Mouse (Mus musculus) liver, embryonic 13.5 days (tissue): ENCODE measurements around the gene Mog. TPM values are rescaled to one million over a fixed set of nuclear protein-coding genes. Genes with fewer than 3 reads are reported as not detected.

Experiments
- ATAC-seq: fragments of 200-750 bp; cut with Nextera tagmentation; 2 replicates; pipeline ENCODE4 v1.8.0; 2017; ENCODE audit warnings: low read depth, mild to moderate bottlenecking, moderate number of reproducible peaks, moderate library complexity
- DNase-seq: peaks from one replicate; pipeline ENCODE4 v3.0.0; 2022
- H3K27ac ChIP-seq: fragments of 300-500 bp; sonication (generic); 2 replicates; pipeline ENCODE4 v1.5.1; 2015; ENCODE audit warnings: moderate library complexity, mild to moderate bottlenecking, inconsistent platforms
- H3K27me3 ChIP-seq: fragments of 300-500 bp; sonication (generic); 2 replicates; pipeline ENCODE4 v1.6.1; 2015; ENCODE audit warnings: mild to moderate bottlenecking, inconsistent platforms
- H3K36me3 ChIP-seq: fragments of 300-500 bp; sonication (generic); 2 replicates; pipeline ENCODE4 v1.6.1; 2015; ENCODE audit warnings: mild to moderate bottlenecking, inconsistent platforms
- H3K4me1 ChIP-seq: fragments of 300-500 bp; sonication (generic); replicated peaks from 2 replicates; pipeline ENCODE4 v1.6.1; 2015; ENCODE audit warnings: inconsistent platforms
- H3K4me2 ChIP-seq: fragments of 300-500 bp; sonication (generic); 2 replicates; pipeline ENCODE4 v1.6.1; 2015; ENCODE audit warnings: inconsistent platforms, mild to moderate bottlenecking, moderate library complexity
- H3K4me3 ChIP-seq: fragments of 300-500 bp; sonication (generic); replicated peaks from 2 replicates; pipeline ENCODE4 v1.5.1; 2015; ENCODE audit warnings: mild to moderate bottlenecking, inconsistent platforms
- H3K9ac ChIP-seq: fragments of 300-500 bp; sonication (generic); 2 replicates; pipeline ENCODE4 v1.6.1; 2015; ENCODE audit warnings: mild to moderate bottlenecking, inconsistent platforms
- H3K9me3 ChIP-seq: fragments of 300-500 bp; sonication (generic); replicated peaks from 2 replicates; pipeline ENCODE4 v1.6.1; 2016; ENCODE audit warnings: inconsistent platforms
- WGBS: fragments of 180-500 bp; shearing (Covaris S2); methylation state at CpG from one replicate; pipeline ENCODE4 v1.1.7; 2015; ENCODE audit not compliant: insufficient replicate concordance; 5-methylcytosine and 5-hydroxymethylcytosine counted together
- polyA plus RNA-seq: library from polyadenylated mRNA; unstranded; fragments of >200 nt; fragmentation: Nextera tagmentation; extraction: Ambion mirVana; gene quantifications from 2 replicates; pipeline ENCODE4 v1.2.1, GENCODE M21; 2015

The Mog gene
- polyA plus RNA-seq, result not detected in 2 replicates

DNA sequence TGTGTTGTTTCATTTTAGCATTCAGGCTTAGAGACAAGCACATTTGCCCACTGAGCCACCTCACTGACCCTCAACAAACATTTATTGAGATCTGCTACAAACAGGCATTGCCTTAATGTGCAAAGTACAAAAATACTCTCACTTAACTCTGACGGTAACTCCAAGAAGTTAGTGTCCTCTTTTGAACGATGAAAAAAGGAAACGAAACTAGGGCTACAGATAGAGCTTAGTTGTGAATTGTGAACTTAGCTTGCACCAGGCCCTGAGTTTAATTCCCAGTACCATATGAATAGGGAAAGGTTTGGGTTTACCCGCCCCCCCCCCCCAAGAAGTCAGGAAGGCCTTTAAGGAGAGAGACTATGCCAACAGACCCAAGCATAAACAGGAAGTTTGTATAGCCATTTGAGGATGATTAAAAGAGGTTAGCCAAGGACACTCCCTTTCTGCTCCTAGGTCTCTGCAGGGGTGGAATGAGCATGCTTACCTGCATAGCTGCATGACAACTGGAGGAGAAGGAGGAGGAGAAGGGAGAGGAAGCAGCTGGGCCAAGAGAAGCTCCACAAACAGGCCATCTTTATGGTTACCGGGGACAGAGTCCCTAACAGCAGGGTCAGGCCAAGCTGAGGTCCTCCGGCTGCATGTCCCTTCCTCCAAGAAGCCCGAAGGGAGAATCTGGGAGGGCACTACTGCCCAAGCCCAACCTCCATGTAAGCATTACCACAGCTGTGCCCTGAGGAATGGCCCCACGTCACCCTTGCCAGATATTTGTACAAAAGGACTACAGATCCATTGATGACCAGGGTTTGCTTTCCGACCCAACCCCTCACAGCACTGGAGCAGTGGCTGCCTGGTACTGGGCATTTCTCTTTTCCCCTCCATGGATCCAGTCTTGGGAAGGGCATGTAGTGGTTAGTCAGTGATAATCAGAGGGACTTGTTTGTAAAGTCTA, at the start of gene Mog:
Gene Mog, minus strand, starts transcription at position 771 of the 949 bp plus-strand sequence.
- Histone ChIP-seq H3K9me3 (no peaks in the 10 kb centered on the region), H3K27me3 (no peaks in the 10 kb centered on the region), H3K4me2 (no peak within 1 kb of the TSS), H3K4me3 (no peak within 1 kb of the TSS), H3K4me1 (no peaks in the 10 kb centered on the region), H3K27ac (no peak within 1 kb of the TSS), H3K9ac (no peak within 1 kb of the TSS), H3K36me3 (no peaks in the 10 kb centered on the region)
- ATAC-seq, result no peak
- WGBS, result 56% methylated on average over 9 of the region's 9 CpGs
- DNase-seq, result no peak

DNA sequence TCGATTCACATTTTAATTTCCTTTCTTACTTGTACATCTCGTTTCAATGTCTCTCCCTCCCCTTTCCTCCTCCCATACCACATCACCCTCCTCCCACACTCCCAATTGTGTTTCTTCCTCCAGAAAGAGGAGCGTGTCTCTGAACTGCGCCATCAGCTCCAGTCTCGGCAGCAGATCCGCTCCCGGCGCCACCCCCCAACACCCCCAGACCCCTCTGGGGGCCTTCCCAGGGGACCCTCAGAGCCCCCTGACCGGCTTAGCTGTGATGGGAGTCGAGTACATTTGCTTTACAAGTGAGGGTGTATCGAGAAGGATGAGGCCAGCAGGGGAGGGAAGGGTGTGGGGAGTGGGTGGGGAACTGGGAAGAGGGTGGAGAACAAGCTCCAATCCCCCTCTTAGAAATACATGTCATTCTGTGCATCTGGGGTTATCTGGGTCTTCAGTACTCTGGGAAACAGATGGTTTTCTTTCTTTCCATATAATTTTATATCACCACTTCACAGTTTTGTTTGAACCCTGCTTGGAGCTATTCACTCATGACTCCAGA, 49.6 kb upstream of the Mog start:
- 57% methylated on average over 11 of the region's 11 CpGs for WGBS
- no peak overlapping the region for H3K27ac ChIP-seq

GRCm38 (mm10) chr17:37072080-37072729, 49.0 kb upstream of the Mog start:
- no peak overlapping the region for H3K9ac ChIP-seq
- H3K27ac ChIP-seq, result no peak overlapping the region
- ATAC-seq (no peak), DNase-seq (no peak)
- H3K4me2 ChIP-seq, result no peak overlapping the region
- H3K36me3 ChIP-seq, result no peaks in the 10 kb centered on the region
- 63% methylated on average over 12 of the region's 12 CpGs for WGBS
- no peaks in the 10 kb centered on the region for H3K9me3 ChIP-seq
- H3K27me3 ChIP-seq, result no peaks in the 10 kb centered on the region
- no peak overlapping the region for H3K4me3 ChIP-seq
- H3K4me1 ChIP-seq, result no peaks in the 10 kb centered on the region

More for the DNA sequence above, 49.6 kb upstream of the Mog start:
- no peak for ATAC-seq
- Histone ChIP-seq H3K27me3 (no peaks in the 10 kb centered on the region), H3K4me1 (no peaks in the 10 kb centered on the region), H3K4me3 (no peak overlapping the region), H3K4me2 (no peak overlapping the region), H3K9ac (no peak overlapping the region), H3K36me3 (no peaks in the 10 kb centered on the region), H3K9me3 (no peaks in the 10 kb centered on the region)
- DNase-seq, result no peak

DNA sequence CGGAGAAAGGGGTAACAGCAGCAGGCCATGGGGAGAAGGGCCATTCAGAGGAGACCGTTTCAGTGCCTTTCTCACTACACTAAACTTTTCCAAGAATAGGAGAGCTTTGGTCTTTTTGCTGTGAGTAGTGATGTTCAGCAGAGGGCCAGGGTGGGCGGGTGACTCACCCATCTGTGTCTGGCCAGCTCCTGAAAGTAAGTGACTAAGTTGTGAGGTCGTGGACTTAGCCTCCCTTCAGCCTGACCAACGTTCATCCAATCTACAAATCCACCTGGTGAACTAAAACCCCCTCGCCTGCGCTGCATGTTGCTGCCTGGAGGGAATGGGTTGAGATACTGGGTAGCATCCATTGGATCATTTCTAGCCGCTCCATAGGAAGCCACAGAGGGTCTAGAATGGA, 46.9 kb upstream of the Mog start:
- H3K9ac ChIP-seq, result no peak overlapping the region
- H3K9me3 ChIP-seq, result no peaks in the 10 kb centered on the region
- no peak for DNase-seq
- H3K36me3 ChIP-seq, result no peaks in the 10 kb centered on the region
- WGBS, result 58% methylated on average over 8 of the region's 8 CpGs
- no peak overlapping the region for H3K27ac ChIP-seq
- no peak for ATAC-seq
- no peaks in the 10 kb centered on the region for H3K27me3 ChIP-seq
- H3K4me2 ChIP-seq, result no peak overlapping the region
- no peak overlapping the region for H3K4me3 ChIP-seq
- no peaks in the 10 kb centered on the region for H3K4me1 ChIP-seq

- no peak for ATAC-seq
- H3K9me3 ChIP-seq, result no peaks in the 10 kb centered on the region
- WGBS, result 59% methylated on average over 1 of the region's 1 CpGs
- no peak overlapping the region for H3K4me3 ChIP-seq
- no peaks in the 10 kb centered on the region for H3K4me1 ChIP-seq
- H3K4me2 ChIP-seq, result no peak overlapping the region
- H3K27ac ChIP-seq, result no peak overlapping the region
- H3K36me3 ChIP-seq, result no peaks in the 10 kb centered on the region
- no peak for DNase-seq
- H3K9ac ChIP-seq, result no peak overlapping the region
- no peaks in the 10 kb centered on the region for H3K27me3 ChIP-seq
These were observed 44.7 kb upstream of the Mog start for GRCm38 (mm10) chr17:37067861-37068260.

GRCm38 (mm10) chr17:37065993-37066392, 42.8 kb upstream of the Mog start:
- Histone ChIP-seq H3K4me1 (no peaks in the 10 kb centered on the region), H3K27me3 (no peaks in the 10 kb centered on the region), H3K36me3 (no peaks in the 10 kb centered on the region), H3K9me3 (no peaks in the 10 kb centered on the region), H3K27ac (no peak overlapping the region), H3K4me2 (no peak overlapping the region), H3K9ac (no peak overlapping the region), H3K4me3 (no peak overlapping the region)
- no peak for ATAC-seq
- DNase-seq, result no peak
- 65% methylated on average over 2 of the region's 2 CpGs for WGBS

- 74% methylated on average over 11 of the region's 11 CpGs for WGBS
- H3K4me3 ChIP-seq, result no peak overlapping the region
- no peaks in the 10 kb centered on the region for H3K4me1 ChIP-seq
- DNase-seq (no peak), ATAC-seq (no peak)
- H3K9ac ChIP-seq, result no peak overlapping the region
- H3K27ac ChIP-seq, result no peak overlapping the region
- no peaks in the 10 kb centered on the region for H3K9me3 ChIP-seq
- no peaks in the 10 kb centered on the region for H3K36me3 ChIP-seq
- H3K27me3 ChIP-seq, result no peaks in the 10 kb centered on the region
- no peak overlapping the region for H3K4me2 ChIP-seq
These were observed 40.7 kb upstream of the Mog start for GRCm38 (mm10) chr17:37063686-37064495.

- H3K9ac ChIP-seq, result no peak overlapping the region
- H3K27ac ChIP-seq, result no peak overlapping the region
- 64% methylated on average over 10 of the region's 10 CpGs for WGBS
- H3K4me2 ChIP-seq, result no peak overlapping the region
- no peaks in the 10 kb centered on the region for H3K27me3 ChIP-seq
- ATAC-seq (no peak), DNase-seq (no peak)
- H3K9me3 ChIP-seq, result no peaks in the 10 kb centered on the region
- no peak overlapping the region for H3K4me3 ChIP-seq
- no peaks in the 10 kb centered on the region for H3K36me3 ChIP-seq
- no peaks in the 10 kb centered on the region for H3K4me1 ChIP-seq
These were observed 39.9 kb upstream of the Mog start for GRCm38 (mm10) chr17:37063063-37063462.

GRCm38 (mm10) chr17:37062101-37062641, 39.0 kb upstream of the Mog start:
- 72% methylated on average over 10 of the region's 10 CpGs for WGBS
- no peak overlapping the region for H3K9ac ChIP-seq
- DNase-seq (no peak), ATAC-seq (no peak)
- H3K4me1 ChIP-seq, result no peaks in the 10 kb centered on the region
- no peaks in the 10 kb centered on the region for H3K9me3 ChIP-seq
- H3K27me3 ChIP-seq, result no peaks in the 10 kb centered on the region
- H3K4me2 ChIP-seq, result no peak overlapping the region
- no peaks in the 10 kb centered on the region for H3K36me3 ChIP-seq
- no peak overlapping the region for H3K27ac ChIP-seq
- H3K4me3 ChIP-seq, result no peak overlapping the region

DNA sequence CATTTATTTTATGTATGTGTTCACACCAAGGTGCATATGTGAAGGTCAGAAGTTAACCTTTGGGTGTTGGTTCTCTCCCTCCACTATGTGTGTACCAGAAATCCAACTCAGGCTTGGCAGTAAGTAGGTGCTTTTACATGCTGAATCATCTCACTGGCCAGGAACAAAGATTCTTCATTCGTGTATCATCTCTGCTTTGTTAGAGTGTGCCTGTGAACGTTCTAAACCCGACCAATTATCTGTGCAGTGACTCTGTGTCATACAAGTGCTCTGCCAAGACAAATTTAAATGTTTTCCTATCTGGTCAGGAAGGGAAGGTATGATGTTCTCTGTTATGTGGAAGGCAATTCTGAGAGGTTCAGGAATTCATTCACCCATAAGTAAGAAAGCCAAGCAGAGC, 38.2 kb upstream of the Mog start:
- no peaks in the 10 kb centered on the region for H3K27me3 ChIP-seq
- no peaks in the 10 kb centered on the region for H3K4me1 ChIP-seq
- H3K4me3 ChIP-seq, result no peak overlapping the region
- ATAC-seq (no peak), DNase-seq (no peak)
- 59% methylated on average over 3 of the region's 3 CpGs for WGBS
- H3K36me3 ChIP-seq, result no peaks in the 10 kb centered on the region
- H3K9ac ChIP-seq, result no peak overlapping the region
- H3K9me3 ChIP-seq, result no peaks in the 10 kb centered on the region
- H3K4me2 ChIP-seq, result no peak overlapping the region
- H3K27ac ChIP-seq, result no peak overlapping the region

GRCm38 (mm10) chr17:37056957-37057356, 33.8 kb upstream of the Mog start:
- Histone ChIP-seq H3K27ac (no peak overlapping the region), H3K36me3 (no peaks in the 10 kb centered on the region), H3K4me3 (no peak overlapping the region), H3K9me3 (no peaks in the 10 kb centered on the region), H3K4me2 (no peak overlapping the region), H3K4me1 (no peaks in the 10 kb centered on the region), H3K27me3 (peaks cover 3% of the 10 kb centered on the region), H3K9ac (no peak overlapping the region)
- ATAC-seq (no peak), DNase-seq (no peak)
- 75% methylated on average over 6 of the region's 6 CpGs for WGBS
